In genomic region chr11:48859014-48859413, GRCm38 (mm10) we compare ENCODE assay signal across 8 mouse cellular contexts. TPM values are rescaled to one million over a fixed set of nuclear protein-coding genes. Genes with fewer than 3 reads are reported as not detected.
DNase-seq lines count a peak whose midpoint lies in the region; ATAC-seq and TF ChIP-seq lines count a peak whose summit lies in the region.

No protein-coding gene starts in this region.

- peaks cover 8% of the 10 kb centered on the region for H3K4me1 ChIP-seq in testis, adult 2 months (ENCODE audit: control insufficient read depth, insufficient read depth, low read length)
- H3K4me1 ChIP-seq in heart, adult 2 months (ENCODE audit: control insufficient read depth, insufficient read depth, low read length) = peaks cover 4% of the 10 kb centered on the region
- H3K4me1 ChIP-seq in kidney, embryonic 14.5 days (ENCODE audit: control insufficient read depth, insufficient read depth, low read length) = peaks cover 7% of the 10 kb centered on the region; the same call in 1 of the 2 replicates
- H3K4me1 ChIP-seq in lung, embryonic 15.5 days = peaks cover 21% of the 10 kb centered on the region

- H3K9me3 ChIP-seq in kidney, embryonic 14.5 days (ENCODE audit: control insufficient read depth, low read length) = no peaks in the 10 kb centered on the region
- no peaks in the 10 kb centered on the region for H3K9me3 ChIP-seq in lung, embryonic 15.5 days

- no peak for TF ChIP-seq POLR2A in testis, adult 2 months (IDR thresholded peaks at IDR 0.05; ENCODE audit: control insufficient read depth, low read depth, low read length)
- no peak for TF ChIP-seq POLR2A in heart, adult 2 months (IDR thresholded peaks at IDR 0.05; ENCODE audit: insufficient read depth, low read depth, low read length)

- ATAC-seq in kidney, embryonic 14.5 days (ENCODE audit: low FRiP score, low TSS enrichment) = no peak
- no peak for ATAC-seq in lung, embryonic 15.5 days (ENCODE audit: borderline replicate concordance, extremely low read depth, low FRiP score, low TSS enrichment)

- no peaks in the 10 kb centered on the region for H3K36me3 ChIP-seq in testis, adult 2 months (ENCODE audit: control insufficient read depth, insufficient read depth, low read length)
- no peaks in the 10 kb centered on the region for H3K36me3 ChIP-seq in heart, adult 2 months (ENCODE audit: control insufficient read depth, insufficient read depth, low read length)
- no peaks in the 10 kb centered on the region for H3K36me3 ChIP-seq in kidney, embryonic 14.5 days (ENCODE audit: control insufficient read depth, insufficient read depth, low read length)
- H3K36me3 ChIP-seq in lung, embryonic 15.5 days = no peaks in the 10 kb centered on the region

- H3K4me2 ChIP-seq in kidney, embryonic 14.5 days (replicated peaks; ENCODE audit: low read depth, low read length) = peak overlapping the region; percentile 83
- peak overlapping the region; percentile 83 for H3K4me2 ChIP-seq in lung, embryonic 15.5 days

- H3K27ac ChIP-seq in testis, adult 2 months (ENCODE audit: control insufficient read depth, insufficient read depth, low read depth, low read length) = no peak overlapping the region
- no peak overlapping the region for H3K27ac ChIP-seq in heart, adult 2 months
- no peak overlapping the region for H3K27ac ChIP-seq in kidney, embryonic 14.5 days (ENCODE audit: low read depth, low read length)
- no peak overlapping the region for H3K27ac ChIP-seq in lung, embryonic 15.5 days

- DNase-seq in testis, postnatal 14 days (ENCODE audit: low spot score) = no peak
- DNase-seq in c-Kit-positive CD71-positive TER-119-positive erythroid progenitor cells, embryonic 14.5 days (ENCODE audit: low spot score) = peak; percentile 81
- no peak for DNase-seq in heart, adult 2 months
- DNase-seq in retina, postnatal 7 days (ENCODE audit: low read depth, low spot score) = peak; percentile 62
- DNase-seq in frontal cortex, postnatal 10 days (ENCODE audit: low spot score in 2 of 2) = no peak

- TF ChIP-seq EP300 in heart, adult 2 months (IDR thresholded peaks at IDR 0.05; ENCODE audit: insufficient read depth, low read depth, low read length) = no peak

- no peaks in the 10 kb centered on the region for H3K27me3 ChIP-seq in testis, adult 2 months (ENCODE audit: control insufficient read depth, insufficient read depth, low read length)
- H3K27me3 ChIP-seq in heart, adult 2 months (ENCODE audit: control insufficient read depth, insufficient read depth, low read length) = no peaks in the 10 kb centered on the region
- H3K27me3 ChIP-seq in kidney, embryonic 14.5 days (ENCODE audit: control insufficient read depth, insufficient read depth, low read length) = peaks cover 6% of the 10 kb centered on the region; the same call in 1 of the 2 replicates
- H3K27me3 ChIP-seq in lung, embryonic 15.5 days = peaks cover 8% of the 10 kb centered on the region; the same call in 1 of the 2 replicates

- no peak overlapping the region for H3K4me3 ChIP-seq in testis, adult 2 months (ENCODE audit: control insufficient read depth, low read depth, low read length)
- H3K4me3 ChIP-seq in heart, adult 2 months = no peak overlapping the region; the same call in 1 of the 2 replicates
- peak overlapping the region; percentile 45 for H3K4me3 ChIP-seq in kidney, embryonic 14.5 days (ENCODE audit: low read length)
- H3K4me3 ChIP-seq in lung, embryonic 15.5 days = peak overlapping the region; percentile 56

- no peaks in the 10 kb centered on the region for H3K79me2 ChIP-seq in heart, adult 2 months (replicated peaks; ENCODE audit: control insufficient read depth, insufficient read depth, low read length)

- no peak overlapping the region for H3K9ac ChIP-seq in heart, adult 2 months (ENCODE audit: low read depth, low read length)
- H3K9ac ChIP-seq in kidney, embryonic 14.5 days (ENCODE audit: low read depth, low read length) = no peak overlapping the region
- no peak overlapping the region for H3K9ac ChIP-seq in lung, embryonic 15.5 days

- peak; percentile 26; the same call in 1 of the 2 replicates for TF ChIP-seq CTCF in testis, adult 2 months (IDR thresholded peaks at IDR 0.05; ENCODE audit: control insufficient read depth, insufficient read depth, insufficient replicate concordance, low read depth, low read length)
- peak; percentile 93 for TF ChIP-seq CTCF in heart, adult 2 months (IDR thresholded peaks at IDR 0.05)

- WGBS in heart, adult 2 months = under 1% methylated on average over 6 of the region's 6 CpGs
- WGBS in kidney, embryonic 14.5 days = 0% methylated on average over 6 of the region's 6 CpGs
- under 1% methylated on average over 6 of the region's 6 CpGs for WGBS in lung, embryonic 15.5 days

- intact Hi-C loops in heart, adult 2 months (cut with DNase I) = loop anchor here (1.0 kb wide), 1 partner anchor 69 kb away; no protein-coding TSS in a partner anchor

RNA-seq across cellular contexts. Expression of gene Irgm1, which starts 12.5 kb away (rescaled TPM):
- polyA plus RNA-seq in testis, adult 2 months (2012; rRNA removed) = 0.75 and 0.78 TPM in 2 replicates
- 10 to 100 TPM in 1 of 2 experiments, 1 to 10 TPM in 1; 9.9 to 13.5 TPM for total RNA-seq in heart, adult 2 months (2021)
- polyA plus RNA-seq in heart, adult 2 months (2012; rRNA removed) = 10.0 and 17.2 TPM in 2 replicates
- polyA plus RNA-seq in kidney, embryonic 14.5 days (2014; fragmentation: Nextera tagmentation; extraction: Ambion mirVana) = 11.7 and 13.2 TPM in 2 replicates
- 9.6 and 11.8 TPM in 2 replicates for polyA plus RNA-seq in lung, embryonic 15.5 days (2015; fragmentation: Nextera tagmentation; extraction: Ambion mirVana)

RNA-seq across cellular contexts. Expression of gene Gm12184, which starts 32.6 kb away (rescaled TPM):
- polyA plus RNA-seq in testis, adult 2 months (2012; rRNA removed) = 4.8 and 7.2 TPM in 2 replicates
- total RNA-seq in heart, adult 2 months (2021) = 1 to 10 TPM; 3.8 to 3.9 TPM
- 18.8 and 28.2 TPM in 2 replicates for polyA plus RNA-seq in heart, adult 2 months (2012; rRNA removed)
- 5.6 and 7.6 TPM in 2 replicates for polyA plus RNA-seq in kidney, embryonic 14.5 days (2014; fragmentation: Nextera tagmentation; extraction: Ambion mirVana)
- 3.0 and 8.2 TPM in 2 replicates for polyA plus RNA-seq in lung, embryonic 15.5 days (2015; fragmentation: Nextera tagmentation; extraction: Ambion mirVana)

RNA-seq across cellular contexts. Expression of gene Trim7, which starts 33.1 kb away (rescaled TPM):
- polyA plus RNA-seq in testis, adult 2 months (2012; rRNA removed) = 16.3 and 18.3 TPM in 2 replicates
- 10 to 100 TPM; 18.2 to 18.4 TPM for total RNA-seq in heart, adult 2 months (2021)
- 27.9 and 32.6 TPM in 2 replicates for polyA plus RNA-seq in heart, adult 2 months (2012; rRNA removed)
- 1.3 and 2.9 TPM in 2 replicates for polyA plus RNA-seq in kidney, embryonic 14.5 days (2014; fragmentation: Nextera tagmentation; extraction: Ambion mirVana)
- 0.54 and 1.1 TPM in 2 replicates for polyA plus RNA-seq in lung, embryonic 15.5 days (2015; fragmentation: Nextera tagmentation; extraction: Ambion mirVana)

RNA-seq across cellular contexts. Expression of gene Trim41, which starts 41.9 kb away (rescaled TPM):
- 85.7 and 95.5 TPM in 2 replicates for polyA plus RNA-seq in testis, adult 2 months (2012; rRNA removed)
- total RNA-seq in heart, adult 2 months (2021) = 10 to 100 TPM; 19.8 to 19.9 TPM
- 19.1 and 19.3 TPM in 2 replicates for polyA plus RNA-seq in heart, adult 2 months (2012; rRNA removed)
- polyA plus RNA-seq in kidney, embryonic 14.5 days (2014; fragmentation: Nextera tagmentation; extraction: Ambion mirVana) = 5.8 and 6.1 TPM in 2 replicates
- 5.4 and 5.7 TPM in 2 replicates for polyA plus RNA-seq in lung, embryonic 15.5 days (2015; fragmentation: Nextera tagmentation; extraction: Ambion mirVana)

RNA-seq across cellular contexts. Expression of gene Gm5431, which starts 43.0 kb away (rescaled TPM):
- 0.02 and 0.05 TPM in 2 replicates for polyA plus RNA-seq in testis, adult 2 months (2012; rRNA removed)
- 1 to 10 TPM; 1.4 to 1.5 TPM for total RNA-seq in heart, adult 2 months (2021)
- 0.20 and 0.67 TPM in 2 replicates for polyA plus RNA-seq in heart, adult 2 months (2012; rRNA removed)
- polyA plus RNA-seq in kidney, embryonic 14.5 days (2014; fragmentation: Nextera tagmentation; extraction: Ambion mirVana) = 0.15 and 0.23 TPM in 2 replicates
- polyA plus RNA-seq in lung, embryonic 15.5 days (2015; fragmentation: Nextera tagmentation; extraction: Ambion mirVana) = 0.25 and 0.30 TPM in 2 replicates

Comparison
In these comparisons a context has a peak if more than half of its experiments do, and no peak if none do; other contexts are left out.
1. H3K4me3 ChIP-seq: peak in kidney, embryonic 14.5 days (single experiment) and lung, embryonic 15.5 days (single experiment); none in testis, adult 2 months (single experiment) and heart, adult 2 months (single experiment).
2. DNase-seq: peak in c-Kit-positive CD71-positive TER-119-positive erythroid progenitor cells, embryonic 14.5 days (single experiment) and retina, postnatal 7 days (single experiment); none in testis, postnatal 14 days (single experiment), heart, adult 2 months (0 of 2) and frontal cortex, postnatal 10 days (0 of 2).